Mouse (Mus musculus) liver, embryonic 13.5 days (tissue): ENCODE measurements around the gene Palld. TPM values are rescaled to one million over a fixed set of nuclear protein-coding genes. Genes with fewer than 3 reads are reported as not detected.

Source experiments
- ATAC-seq: fragments of 200-750 bp; cut with Nextera tagmentation; 2 replicates; pipeline ENCODE4 v1.8.0; 2017; ENCODE audit warnings: low read depth, mild to moderate bottlenecking, moderate number of reproducible peaks, moderate library complexity
- DNase-seq: peaks from one replicate; pipeline ENCODE4 v3.0.0; 2022
- H3K27ac ChIP-seq: fragments of 300-500 bp; sonication (generic); 2 replicates; pipeline ENCODE4 v1.5.1; 2015; ENCODE audit warnings: moderate library complexity, mild to moderate bottlenecking, inconsistent platforms
- H3K27me3 ChIP-seq: fragments of 300-500 bp; sonication (generic); 2 replicates; pipeline ENCODE4 v1.6.1; 2015; ENCODE audit warnings: mild to moderate bottlenecking, inconsistent platforms
- H3K36me3 ChIP-seq: fragments of 300-500 bp; sonication (generic); 2 replicates; pipeline ENCODE4 v1.6.1; 2015; ENCODE audit warnings: mild to moderate bottlenecking, inconsistent platforms
- H3K4me1 ChIP-seq: fragments of 300-500 bp; sonication (generic); replicated peaks from 2 replicates; pipeline ENCODE4 v1.6.1; 2015; ENCODE audit warnings: inconsistent platforms
- H3K4me2 ChIP-seq: fragments of 300-500 bp; sonication (generic); 2 replicates; pipeline ENCODE4 v1.6.1; 2015; ENCODE audit warnings: inconsistent platforms, mild to moderate bottlenecking, moderate library complexity
- H3K4me3 ChIP-seq: fragments of 300-500 bp; sonication (generic); replicated peaks from 2 replicates; pipeline ENCODE4 v1.5.1; 2015; ENCODE audit warnings: mild to moderate bottlenecking, inconsistent platforms
- H3K9ac ChIP-seq: fragments of 300-500 bp; sonication (generic); 2 replicates; pipeline ENCODE4 v1.6.1; 2015; ENCODE audit warnings: mild to moderate bottlenecking, inconsistent platforms
- H3K9me3 ChIP-seq: fragments of 300-500 bp; sonication (generic); replicated peaks from 2 replicates; pipeline ENCODE4 v1.6.1; 2016; ENCODE audit warnings: inconsistent platforms
- WGBS: fragments of 180-500 bp; shearing (Covaris S2); methylation state at CpG from one replicate; pipeline ENCODE4 v1.1.7; 2015; ENCODE audit not compliant: insufficient replicate concordance; 5-methylcytosine and 5-hydroxymethylcytosine counted together
- polyA plus RNA-seq: library from polyadenylated mRNA; unstranded; fragments of >200 nt; fragmentation: Nextera tagmentation; extraction: Ambion mirVana; gene quantifications from 2 replicates; pipeline ENCODE4 v1.2.1, GENCODE M21; 2015

The Palld gene
- polyA plus RNA-seq, 1 experiment from 2014 or later = 5.6 TPM

DNA sequence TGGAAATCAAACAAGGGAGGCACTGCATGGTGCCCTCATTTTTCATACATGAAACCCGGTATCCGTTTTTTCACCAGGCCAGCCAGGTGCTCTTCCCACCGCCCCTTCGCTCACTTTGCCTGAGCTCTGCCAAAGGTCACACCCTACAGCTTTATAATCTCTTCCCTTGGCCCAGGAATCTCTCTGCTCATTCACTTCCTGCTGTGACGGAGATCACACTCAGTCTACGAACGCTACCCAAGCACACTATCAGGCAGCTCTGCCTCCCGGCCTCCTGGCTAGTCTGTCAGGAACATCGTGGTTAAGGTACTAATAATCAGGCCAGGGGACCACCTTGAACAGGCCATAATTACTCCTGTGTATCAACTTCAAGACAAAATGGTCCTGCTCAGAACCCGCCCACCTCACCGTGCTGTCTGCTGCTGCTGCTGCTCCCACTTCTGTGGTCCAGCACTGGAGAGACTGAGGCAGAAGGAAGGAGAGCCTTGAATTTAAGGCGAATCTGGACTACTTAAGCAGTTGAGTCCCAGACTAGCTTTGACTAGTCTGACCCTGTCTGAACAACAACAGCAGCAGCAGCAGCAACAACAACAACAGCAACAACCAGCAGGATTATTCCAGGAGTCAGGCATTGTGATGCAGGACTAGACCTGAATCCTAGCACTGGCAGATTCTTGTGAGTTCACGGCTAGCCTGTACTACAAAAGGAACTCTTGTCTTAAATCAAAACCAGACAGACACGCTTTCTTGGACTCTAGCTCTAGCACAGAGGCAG, 187.0 kb downstream of the Palld start:
- no peak for ATAC-seq

DNA sequence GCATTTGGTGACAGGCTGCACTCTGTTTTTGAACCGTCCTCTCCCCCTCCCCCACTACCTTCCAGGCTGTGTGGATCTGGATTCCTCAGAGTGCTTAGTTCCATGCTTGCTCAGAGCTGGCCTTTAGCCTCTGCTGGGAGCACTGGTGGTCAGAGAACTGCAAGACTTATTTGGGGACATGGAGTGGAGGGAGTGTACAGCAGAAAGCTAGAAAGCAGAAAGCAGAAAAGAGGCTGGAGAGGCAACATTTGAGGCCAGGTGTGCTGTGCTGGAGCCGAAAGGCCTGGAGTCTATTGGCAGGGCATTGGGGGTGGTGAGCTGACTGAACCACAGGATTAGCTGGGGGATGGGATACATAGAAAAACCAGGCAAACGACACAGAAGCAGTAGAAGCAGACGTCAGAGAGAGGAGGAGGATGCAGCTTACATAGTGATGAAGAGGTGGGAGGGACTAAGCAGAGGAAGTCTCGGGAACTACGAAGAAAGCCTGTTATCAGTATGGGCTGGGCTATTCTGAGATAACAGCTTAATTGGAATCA, 188.1 kb downstream of the Palld start:
- no peaks in the 10 kb centered on the region for H3K9me3 ChIP-seq
- peaks cover 8% of the 10 kb centered on the region for H3K4me1 ChIP-seq
- H3K36me3 ChIP-seq = no peaks in the 10 kb centered on the region
- H3K4me3 ChIP-seq = no peak overlapping the region
- WGBS = 11% methylated on average over 6 of the region's 6 CpGs
- ATAC-seq = no peak
- H3K4me2 ChIP-seq = no peak overlapping the region
- H3K27me3 ChIP-seq = no peaks in the 10 kb centered on the region
- DNase-seq = no peak
- no peak overlapping the region for H3K9ac ChIP-seq
- no peak overlapping the region for H3K27ac ChIP-seq

More for the DNA sequence above, 187.0 kb downstream of the Palld start:
- Histone ChIP-seq H3K9me3 (no peaks in the 10 kb centered on the region), H3K27me3 (no peaks in the 10 kb centered on the region), H3K4me1 (peaks cover 8% of the 10 kb centered on the region), H3K4me3 (no peak overlapping the region), H3K4me2 (no peak overlapping the region), H3K9ac (no peak overlapping the region), H3K36me3 (no peaks in the 10 kb centered on the region), H3K27ac (no peak overlapping the region)
- DNase-seq = no peak
- WGBS = 40% methylated on average over 14 of the region's 14 CpGs

DNA sequence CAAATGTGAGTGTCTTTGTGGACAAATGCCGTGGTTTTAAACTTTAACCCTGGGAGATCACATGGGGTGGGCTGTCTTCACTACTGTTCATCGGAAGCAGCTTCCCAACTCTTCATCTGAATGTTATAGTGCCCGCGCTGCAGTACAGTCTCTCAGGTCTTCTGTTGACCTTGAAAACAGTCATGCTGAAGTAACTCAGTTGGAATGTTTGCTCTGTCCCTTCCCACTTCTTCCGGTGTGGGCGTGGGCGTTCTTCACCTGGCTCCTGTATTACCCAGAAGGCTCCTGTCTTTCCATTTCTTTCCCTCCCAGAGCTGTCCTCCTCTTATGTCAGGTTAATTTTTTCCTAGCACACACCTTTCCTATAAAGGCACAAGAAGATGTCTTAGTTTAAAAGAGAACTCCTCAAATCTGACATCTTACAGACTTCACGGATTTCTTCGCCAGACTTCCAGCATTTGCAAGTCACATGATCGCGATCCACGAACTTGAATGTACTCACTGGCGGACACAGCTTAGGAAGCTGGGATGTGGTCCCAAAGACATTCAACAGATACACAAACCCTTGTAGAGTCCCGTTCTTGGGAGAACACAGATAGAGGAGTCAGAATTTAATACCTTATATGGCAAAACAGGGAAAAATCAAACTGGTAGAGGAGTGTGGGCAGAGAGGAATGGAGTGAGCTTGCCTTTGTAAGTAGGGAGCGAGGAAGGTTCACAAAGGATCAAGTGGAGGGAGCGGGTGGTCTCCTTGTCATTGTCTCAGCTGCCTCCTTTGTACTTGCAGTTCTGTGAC, 189.1 kb downstream of the Palld start:
- 0 out of 2 replicates have a peak, but pooled peaks have one; percentile 26 for ATAC-seq
- Histone ChIP-seq H3K4me2 (no peak overlapping the region), H3K9me3 (no peaks in the 10 kb centered on the region), H3K36me3 (no peaks in the 10 kb centered on the region), H3K4me1 (peaks cover 8% of the 10 kb centered on the region), H3K27me3 (no peaks in the 10 kb centered on the region), H3K4me3 (no peak overlapping the region), H3K27ac (no peak overlapping the region), H3K9ac (no peak overlapping the region)
- 71% methylated on average over 16 of the region's 16 CpGs for WGBS
- no peak for DNase-seq

DNA sequence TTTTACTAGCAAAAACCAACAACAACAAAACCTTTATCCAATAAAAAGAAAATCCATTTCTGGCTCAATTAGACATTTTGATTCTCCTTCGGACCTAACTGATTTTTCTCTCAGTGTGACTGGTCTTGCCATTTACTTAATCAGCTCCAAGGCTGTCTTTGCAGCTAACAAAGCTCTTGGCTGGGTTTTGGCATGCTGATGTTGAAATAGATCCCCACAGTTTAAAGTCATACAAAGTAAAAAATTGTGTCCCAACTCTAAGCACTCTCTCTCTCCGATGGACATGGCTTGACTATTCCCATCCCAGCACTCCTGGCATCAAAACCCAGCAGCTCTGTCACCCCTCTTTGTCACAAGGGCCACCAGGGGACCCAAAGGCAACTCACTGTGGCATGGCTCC, 190.1 kb downstream of the Palld start:
- Histone ChIP-seq H3K27ac (no peak overlapping the region), H3K9me3 (no peaks in the 10 kb centered on the region), H3K4me3 (no peak overlapping the region), H3K9ac (no peak overlapping the region), H3K27me3 (no peaks in the 10 kb centered on the region), H3K36me3 (no peaks in the 10 kb centered on the region), H3K4me2 (no peak overlapping the region), H3K4me1 (peaks cover 8% of the 10 kb centered on the region)
- WGBS = 66% methylated on average over 2 of the region's 2 CpGs
- DNase-seq = no peak
- ATAC-seq = no peak

DNA sequence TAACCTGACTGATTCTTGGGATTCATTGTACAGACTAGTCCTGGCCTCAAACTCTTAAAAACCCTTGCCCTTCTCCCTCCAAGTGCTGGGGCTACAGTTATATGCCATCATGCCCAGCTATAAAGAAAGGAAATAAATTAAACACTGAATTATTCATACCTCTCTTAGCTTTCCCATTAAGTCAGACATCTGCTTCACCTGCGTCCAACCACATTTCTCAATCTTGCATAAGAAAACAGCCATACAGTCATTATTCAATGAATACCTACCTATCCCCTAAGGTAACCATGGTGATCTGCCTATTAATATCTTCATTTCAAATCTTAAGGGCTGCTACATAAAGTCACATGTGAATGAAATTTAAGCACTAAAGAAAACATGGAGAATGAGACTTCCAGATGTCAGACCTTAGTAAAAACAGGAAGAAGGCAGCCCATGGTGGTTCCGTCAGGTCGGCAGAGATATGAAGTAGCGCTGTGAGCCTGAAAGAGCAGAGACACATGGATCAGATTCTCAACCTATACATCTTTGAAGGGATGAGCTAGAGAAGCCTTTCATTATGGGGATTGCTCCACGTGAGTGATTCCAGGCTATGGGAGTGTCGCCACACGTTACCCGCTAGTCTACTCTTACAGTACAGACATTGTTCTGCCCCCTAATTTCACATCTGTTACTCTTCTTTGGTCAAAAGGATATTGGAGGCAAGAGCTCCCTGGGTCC, 193.7 kb downstream of the Palld start:
- no peak overlapping the region for H3K9ac ChIP-seq
- H3K4me2 ChIP-seq = no peak overlapping the region
- WGBS = 59% methylated on average over 8 of the region's 8 CpGs

DNA sequence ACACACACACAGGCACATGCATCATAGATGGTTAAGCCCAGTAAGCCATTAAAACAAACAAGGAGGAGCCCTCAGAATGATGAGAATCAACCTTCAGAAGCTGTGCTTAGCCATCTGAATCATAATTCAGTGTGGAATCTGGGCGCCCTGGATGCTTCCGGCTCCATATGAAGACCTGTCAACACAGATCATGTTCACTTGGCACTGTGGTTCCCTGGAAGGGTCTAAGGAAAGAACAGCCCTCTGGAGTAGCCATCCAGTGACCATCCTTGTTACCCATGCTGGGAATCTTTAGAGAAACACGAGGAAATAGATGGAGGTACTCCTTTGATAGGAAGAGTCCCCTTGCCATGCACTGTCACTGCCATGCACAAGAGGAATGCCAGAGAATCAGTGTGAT, 197.0 kb downstream of the Palld start:
- no peaks in the 10 kb centered on the region for H3K36me3 ChIP-seq
- no peaks in the 10 kb centered on the region for H3K4me1 ChIP-seq
- H3K4me2 ChIP-seq = no peak overlapping the region
- no peak overlapping the region for H3K9ac ChIP-seq
- no peaks in the 10 kb centered on the region for H3K9me3 ChIP-seq
- no peak for DNase-seq
- no peak overlapping the region for H3K27ac ChIP-seq
- ATAC-seq = no peak
- no peak overlapping the region for H3K4me3 ChIP-seq
- 73% methylated on average over 3 of the region's 3 CpGs for WGBS
- H3K27me3 ChIP-seq = no peaks in the 10 kb centered on the region

More for the DNA sequence above, 193.7 kb downstream of the Palld start:
- H3K27me3 ChIP-seq = no peaks in the 10 kb centered on the region
- ATAC-seq (no peak), DNase-seq (no peak)
- H3K27ac ChIP-seq = no peak overlapping the region
- no peaks in the 10 kb centered on the region for H3K36me3 ChIP-seq
- no peaks in the 10 kb centered on the region for H3K4me1 ChIP-seq
- H3K9me3 ChIP-seq = no peaks in the 10 kb centered on the region
- no peak overlapping the region for H3K4me3 ChIP-seq

DNA sequence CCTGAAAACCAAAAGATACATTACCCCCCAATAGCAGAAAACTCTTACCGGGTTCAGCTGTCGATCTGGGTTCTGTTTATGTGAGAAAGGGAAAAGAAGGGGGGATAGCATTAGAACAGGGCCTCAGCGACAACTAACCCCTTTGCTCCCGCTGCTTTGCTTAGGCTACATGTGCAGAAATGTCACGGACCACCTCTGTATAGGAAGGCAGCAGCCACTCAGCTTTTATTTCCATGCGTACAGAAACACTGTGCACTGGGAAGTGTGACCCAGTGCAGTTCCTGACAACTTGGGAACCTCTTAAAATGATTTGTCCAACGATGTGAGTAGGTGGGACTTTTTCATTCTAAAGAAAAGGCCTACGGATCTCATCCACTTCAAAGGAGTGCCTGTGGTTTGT, 200.4 kb downstream of the Palld start:
- Histone ChIP-seq H3K9me3 (no peaks in the 10 kb centered on the region), H3K27ac (no peak overlapping the region), H3K4me2 (no peak overlapping the region), H3K27me3 (no peaks in the 10 kb centered on the region), H3K36me3 (no peaks in the 10 kb centered on the region), H3K4me3 (no peak overlapping the region), H3K9ac (no peak overlapping the region), H3K4me1 (no peaks in the 10 kb centered on the region)
- DNase-seq (no peak), ATAC-seq (no peak)
- WGBS = 70% methylated on average over 8 of the region's 8 CpGs

DNA sequence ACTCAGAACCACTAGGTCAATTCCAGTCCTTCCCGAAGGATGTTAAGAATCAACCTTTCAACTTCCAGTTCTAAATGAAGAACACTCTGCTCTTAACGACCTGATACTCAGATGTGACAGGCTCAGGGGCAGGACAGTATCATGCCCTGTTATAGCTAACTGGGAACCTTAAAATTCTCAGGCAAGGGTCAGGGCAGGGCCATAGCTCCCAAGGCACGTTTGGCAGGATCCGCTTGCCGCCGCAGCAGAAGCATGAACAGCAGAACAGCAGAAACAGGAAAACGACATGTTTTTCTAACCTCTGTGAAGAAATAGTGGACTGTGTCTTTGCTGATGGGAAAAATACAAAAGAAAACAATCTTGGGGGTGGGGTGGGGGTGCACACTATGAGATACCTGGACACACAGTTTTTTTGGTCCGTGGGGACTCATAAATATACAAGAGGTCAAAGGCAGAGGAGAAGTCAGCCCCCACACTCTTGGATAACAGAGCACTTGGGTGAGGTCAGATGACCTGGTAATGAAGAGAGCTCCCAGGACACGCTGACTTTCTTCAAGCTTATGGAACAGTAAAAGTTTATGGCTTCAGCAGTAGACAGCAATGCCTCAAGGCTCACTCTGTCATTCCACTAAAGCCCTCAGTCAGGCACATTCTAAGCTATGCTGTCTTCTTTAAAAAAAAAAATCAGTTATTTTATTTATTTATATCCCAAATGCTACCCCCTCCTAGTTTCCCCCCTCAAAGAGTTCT, 201.4 kb downstream of the Palld start:
- DNase-seq = no peak
- Histone ChIP-seq H3K4me2 (no peak overlapping the region), H3K4me1 (no peaks in the 10 kb centered on the region), H3K9ac (no peak overlapping the region), H3K4me3 (no peak overlapping the region), H3K27ac (no peak overlapping the region), H3K27me3 (no peaks in the 10 kb centered on the region), H3K36me3 (no peaks in the 10 kb centered on the region), H3K9me3 (no peaks in the 10 kb centered on the region)
- ATAC-seq = no peak
- 58% methylated on average over 9 of the region's 9 CpGs for WGBS

DNA sequence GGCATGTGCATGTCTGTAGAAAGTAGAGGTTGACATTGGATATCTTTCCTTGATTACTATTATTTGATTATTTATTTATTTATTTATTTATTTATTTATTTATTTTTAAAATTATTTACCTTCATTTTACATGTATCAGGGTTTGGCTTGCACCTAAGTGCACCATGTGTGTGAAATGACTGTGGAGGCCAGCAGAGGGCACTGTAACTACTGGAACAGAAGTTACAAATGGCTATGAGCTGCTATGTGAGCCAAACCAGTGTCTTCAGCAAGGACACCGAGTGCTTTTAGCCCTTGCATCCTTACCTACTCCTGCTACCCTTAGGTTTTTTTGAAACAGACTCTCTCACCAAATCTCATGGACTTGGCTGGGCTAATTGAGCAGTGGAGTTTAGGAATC, 202.2 kb downstream of the Palld start:
- Histone ChIP-seq H3K27ac (no peak overlapping the region), H3K9ac (no peak overlapping the region), H3K4me3 (no peak overlapping the region), H3K27me3 (no peaks in the 10 kb centered on the region), H3K4me2 (no peak overlapping the region), H3K9me3 (no peaks in the 10 kb centered on the region), H3K4me1 (no peaks in the 10 kb centered on the region), H3K36me3 (no peaks in the 10 kb centered on the region)
- no peak for DNase-seq
- no peak for ATAC-seq
- WGBS = 63% methylated on average over 1 of the region's 1 CpGs

DNA sequence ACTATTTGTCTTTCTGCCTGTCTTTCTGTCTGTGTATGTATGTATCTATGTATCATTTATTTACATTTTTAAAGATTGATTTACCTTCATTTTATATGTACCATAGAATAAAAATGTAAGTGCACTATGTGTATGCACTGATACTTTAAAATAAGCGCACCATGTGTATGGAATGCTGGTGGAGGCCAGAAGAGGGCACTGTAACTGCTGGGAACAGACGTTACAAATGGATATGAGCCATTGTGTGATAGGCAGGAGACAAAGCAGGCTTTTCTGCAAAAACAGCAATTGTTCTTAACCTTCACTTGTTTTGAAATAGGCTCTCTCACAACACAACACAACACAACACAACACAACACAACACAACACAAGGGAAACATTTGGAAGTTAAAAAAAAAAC, 203.5 kb downstream of the Palld start:
- H3K36me3 ChIP-seq = no peaks in the 10 kb centered on the region

More for the DNA sequence above, 203.5 kb downstream of the Palld start:
- Histone ChIP-seq H3K4me3 (no peak overlapping the region), H3K9ac (no peak overlapping the region), H3K4me1 (no peaks in the 10 kb centered on the region), H3K27ac (no peak overlapping the region), H3K27me3 (no peaks in the 10 kb centered on the region), H3K4me2 (no peak overlapping the region), H3K9me3 (no peaks in the 10 kb centered on the region)
- DNase-seq (no peak), ATAC-seq (no peak)
- WGBS = 60% methylated on average over 2 of the region's 2 CpGs
